Mouse (Mus musculus): ENCODE measurements around the gene Phf14. TPM values are rescaled to one million over a fixed set of nuclear protein-coding genes. Genes with fewer than 3 reads are reported as not detected.
A peak's percentile ranks its signal among the peaks of the same experiment; 100 is the strongest.
"Not testable (repeated sequence)": the region's sequence is repeated elsewhere in the genome, so short reads cannot be mapped to it uniquely, and the experiment has no call there.

Gene Phf14
- total RNA-seq, 2 experiments from 2014 or later, result 63.5 to 69.5 TPM

GRCm38 (mm10) chr6:12097125-12097524, 189.5 kb downstream of the Phf14 start:
- DNase-seq, result no peak

- DNase-seq, result no peak
Observed at GRCm38 (mm10) chr6:12105144-12105543, 197.5 kb downstream of the Phf14 start.

GRCm38 (mm10) chr6:12107326-12107725, 199.7 kb downstream of the Phf14 start:
- no peak for DNase-seq

- no peak for DNase-seq
Observed at GRCm38 (mm10) chr6:12107786-12108185, 200.2 kb downstream of the Phf14 start.

GRCm38 (mm10) chr6:12116926-12117818, 209.6 kb downstream of the Phf14 start:
- no peak for DNase-seq

GRCm38 (mm10) chr6:12117819-12118570, 210.4 kb downstream of the Phf14 start:
- no peak for DNase-seq

- no peak for DNase-seq
Observed at GRCm38 (mm10) chr6:12122759-12123158, 215.2 kb downstream of the Phf14 start.

- peak; percentile 59 for DNase-seq
Observed at GRCm38 (mm10) chr6:12125031-12125803, 217.6 kb downstream of the Phf14 start.

- not testable (repeated sequence) for DNase-seq
Observed at GRCm38 (mm10) chr6:12126601-12127000, 219.0 kb downstream of the Phf14 start.

GRCm38 (mm10) chr6:12127287-12127686, 219.7 kb downstream of the Phf14 start:
- no peak for DNase-seq

Other genes starting within 250 kb of the Phf14 start
- 1,000 to 10,000 TPM; 1,791 to 1,863 TPM for gene Ndufa4, start 312 bp upstream of the Phf14 start, total RNA-seq (2021)